Mouse (Mus musculus) bone marrow, adult 2 months (tissue): ENCODE results near the gene Nagpa. TPM values are rescaled to one million over a fixed set of nuclear protein-coding genes. Genes with fewer than 3 reads are reported as not detected.

Experiments
- H3K27ac ChIP-seq: fragments of 200-500 bp; 2 replicates; pipeline ENCODE4 v1.5.1; 2012; ENCODE audit warnings: low read depth, mild to moderate bottlenecking, control low read depth, inconsistent platforms, low read length; ENCODE audit not compliant: control insufficient read depth, poor library complexity, insufficient read depth
- H3K4me1 ChIP-seq: fragments of 200-500 bp; 2 replicates; pipeline ENCODE4 v1.6.1; 2011; ENCODE audit warnings: low read length; ENCODE audit not compliant: control insufficient read depth, insufficient read depth
- H3K4me3 ChIP-seq: fragments of 200-500 bp; replicated peaks from 2 replicates; pipeline ENCODE3; 2011; ENCODE audit warnings: mild to moderate bottlenecking, low read depth, low read length, control low read depth; ENCODE audit not compliant: control insufficient read depth
- CTCF ChIP-seq: fragments of 200-500 bp; IDR thresholded peaks from 2 replicates; pipeline ENCODE4 v1.5.1; 2011; ENCODE audit warnings: low read length, control low read depth; ENCODE audit not compliant: control insufficient read depth, insufficient read depth
- POLR2A ChIP-seq: fragments of 200-500 bp; IDR thresholded peaks from 2 replicates; pipeline ENCODE4 v1.6.1; 2011; ENCODE audit warnings: low read depth, mild to moderate bottlenecking, control low read depth, low read length, borderline replicate concordance; ENCODE audit not compliant: control insufficient read depth
- WGBS: fragments of 180-500 bp; shearing (Covaris S2); methylation state at CpG from one replicate; pipeline ENCODE4 v1.1.7; 2018; 5-methylcytosine and 5-hydroxymethylcytosine counted together
- polyA plus RNA-seq: library from polyadenylated mRNA; stranded (reverse); fragments of >200 nt; gene quantifications from 2 replicates; pipeline ENCODE4 v1.2.4, GENCODE M21; 2011; ENCODE audit warnings: low replicate concordance; ENCODE audit not compliant: missing spikeins, insufficient read depth, insufficient read length

Gene Nagpa
- polyA plus RNA-seq, 1 experiment, result 10.6 TPM

DNA sequence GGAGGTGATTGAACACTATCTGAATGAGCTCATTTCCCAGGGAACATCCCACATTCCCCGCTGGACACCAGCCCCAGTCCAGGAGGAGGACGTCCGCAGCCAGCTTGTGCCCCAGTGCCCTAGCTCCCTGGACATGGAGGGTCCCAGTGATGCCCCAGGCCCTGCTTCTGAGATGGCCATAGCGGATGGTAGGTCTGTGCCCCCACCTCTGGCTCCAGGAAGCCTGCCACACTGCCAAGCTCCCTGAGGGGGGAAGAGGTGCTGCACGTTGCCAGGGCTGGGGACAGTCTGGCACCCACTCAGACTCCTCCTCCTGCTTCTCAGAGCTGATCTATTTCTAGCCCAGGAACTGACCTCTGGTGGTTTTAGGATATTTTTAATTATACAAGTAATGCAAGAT lies 35.0 kb downstream of the Nagpa start:
- no peaks in the 10 kb centered on the region for H3K4me1 ChIP-seq
- 70% methylated on average over 5 of the region's 5 CpGs for WGBS
- H3K4me3 ChIP-seq, result no peak overlapping the region
- H3K27ac ChIP-seq, result no peak overlapping the region
- TF ChIP-seq CTCF (no peak), POLR2A (no peak)

DNA sequence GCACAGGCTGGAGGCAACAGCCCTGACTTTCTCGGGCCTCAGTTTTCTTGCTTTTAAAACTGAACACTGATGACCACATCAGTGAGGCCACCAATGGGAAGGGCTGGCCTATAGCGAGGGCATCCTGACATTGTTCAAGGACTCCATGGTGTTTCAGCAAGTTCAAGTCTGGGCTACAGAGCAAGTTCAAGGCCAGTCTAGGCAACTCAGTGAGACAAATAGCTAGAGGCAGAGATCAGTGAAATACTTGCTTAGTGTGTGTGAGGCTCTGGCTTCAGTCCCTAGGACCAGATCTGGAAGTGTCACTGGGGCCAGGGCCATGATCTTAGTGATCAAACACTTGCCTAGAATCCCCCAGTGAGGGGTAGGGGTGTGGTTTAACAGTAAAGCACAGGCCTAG lies 35.8 kb downstream of the Nagpa start:
- WGBS, result 75% methylated on average over 2 of the region's 2 CpGs
- Histone ChIP-seq H3K4me3 (no peak overlapping the region), H3K4me1 (no peaks in the 10 kb centered on the region), H3K27ac (no peak overlapping the region)
- TF ChIP-seq POLR2A (no peak), CTCF (no peak)

DNA sequence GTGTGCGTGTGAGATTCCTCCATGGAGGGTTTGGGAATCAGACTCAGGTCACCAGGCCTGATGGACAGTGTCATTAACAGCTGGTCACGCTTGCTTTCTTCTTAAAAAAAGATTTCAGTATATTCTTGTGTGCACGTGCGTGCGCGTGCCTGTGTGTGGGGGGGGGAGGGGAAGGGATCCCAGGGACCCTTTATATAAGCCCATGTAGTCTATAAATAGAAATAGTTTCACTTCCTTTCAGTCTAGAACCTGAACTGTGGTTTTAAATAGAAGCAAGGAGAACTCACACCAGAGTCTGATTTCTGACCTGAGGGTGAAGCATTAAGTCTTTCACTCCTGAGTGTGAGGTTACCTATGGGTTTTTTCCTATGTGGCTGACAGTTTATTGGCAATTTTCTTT lies 39.5 kb downstream of the Nagpa start:
- Histone ChIP-seq H3K4me1 (no peaks in the 10 kb centered on the region), H3K27ac (no peak overlapping the region), H3K4me3 (no peak overlapping the region)
- TF ChIP-seq CTCF (no peak), POLR2A (no peak)
- WGBS, result 24% methylated on average over 6 of the region's 6 CpGs

DNA sequence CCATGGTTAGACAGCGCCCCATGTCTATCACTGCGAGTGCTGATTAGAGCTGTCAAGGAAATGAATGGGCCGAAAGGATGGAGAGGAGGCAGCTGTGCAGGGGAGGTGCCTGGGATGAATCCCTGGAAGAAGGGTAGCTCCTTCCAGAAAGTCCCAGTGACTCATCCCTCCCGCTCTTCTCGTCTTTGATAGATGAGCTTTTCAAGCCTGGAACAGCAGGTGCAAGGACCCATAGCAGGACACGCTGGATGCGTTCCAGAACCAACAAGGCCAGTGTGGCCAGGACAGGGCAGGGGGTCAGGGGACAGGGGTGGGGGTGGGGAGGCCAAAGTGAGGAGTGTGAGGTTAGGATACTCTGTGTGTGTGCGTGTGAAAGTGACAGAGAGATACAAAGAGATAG lies 44.6 kb downstream of the Nagpa start:
- H3K4me1 ChIP-seq, result no peaks in the 10 kb centered on the region
- no peak overlapping the region for H3K4me3 ChIP-seq
- WGBS, result 81% methylated on average over 8 of the region's 8 CpGs
- TF ChIP-seq POLR2A (no peak), CTCF (no peak)
- H3K27ac ChIP-seq, result no peak overlapping the region

DNA sequence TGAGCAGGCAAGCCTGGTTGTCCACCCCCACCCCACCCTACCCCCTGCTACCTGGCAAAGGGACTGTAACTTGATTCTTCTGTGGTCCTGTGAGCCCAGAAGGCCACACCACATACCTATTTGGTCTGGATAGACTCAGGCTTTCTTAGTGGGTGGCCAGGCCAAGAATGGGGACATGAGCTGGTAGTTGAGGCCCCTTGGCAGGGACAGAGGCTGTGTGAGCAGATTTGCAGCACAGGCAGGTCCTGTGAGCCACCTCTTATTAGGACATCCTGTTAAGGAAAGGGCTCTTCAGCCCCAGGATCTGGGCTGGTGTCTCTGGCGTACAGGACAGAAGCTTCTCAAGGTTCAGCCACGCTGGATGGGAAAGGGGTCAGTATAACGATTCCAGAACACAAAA lies 46.7 kb downstream of the Nagpa start:
- no peak overlapping the region for H3K4me3 ChIP-seq
- H3K4me1 ChIP-seq, result no peaks in the 10 kb centered on the region
- WGBS, result 63% methylated on average over 3 of the region's 3 CpGs
- TF ChIP-seq POLR2A (no peak), CTCF (no peak)
- H3K27ac ChIP-seq, result no peak overlapping the region

DNA sequence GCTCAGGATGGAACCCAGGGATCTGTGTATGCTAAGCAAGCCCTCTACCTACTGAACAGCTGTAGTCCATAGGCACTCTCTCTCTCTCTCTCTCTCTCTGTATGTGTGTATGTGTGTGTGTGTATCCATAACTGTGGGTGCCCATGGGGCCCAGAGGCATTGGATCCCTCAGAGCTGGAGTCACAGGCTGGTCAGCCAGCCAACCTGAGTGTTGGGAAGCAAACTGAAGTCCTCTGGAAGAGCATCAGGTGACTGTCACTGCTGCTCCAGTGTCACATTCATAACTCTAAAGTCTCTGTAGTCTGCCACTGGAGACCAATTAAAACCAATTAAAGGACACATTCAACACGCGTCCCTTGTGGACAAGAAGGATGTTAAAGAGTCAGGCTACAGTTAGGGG lies 47.3 kb downstream of the Nagpa start:
- no peak for TF ChIP-seq POLR2A
- TF ChIP-seq CTCF, result no peak
- 57% methylated on average over 2 of the region's 2 CpGs for WGBS

DNA sequence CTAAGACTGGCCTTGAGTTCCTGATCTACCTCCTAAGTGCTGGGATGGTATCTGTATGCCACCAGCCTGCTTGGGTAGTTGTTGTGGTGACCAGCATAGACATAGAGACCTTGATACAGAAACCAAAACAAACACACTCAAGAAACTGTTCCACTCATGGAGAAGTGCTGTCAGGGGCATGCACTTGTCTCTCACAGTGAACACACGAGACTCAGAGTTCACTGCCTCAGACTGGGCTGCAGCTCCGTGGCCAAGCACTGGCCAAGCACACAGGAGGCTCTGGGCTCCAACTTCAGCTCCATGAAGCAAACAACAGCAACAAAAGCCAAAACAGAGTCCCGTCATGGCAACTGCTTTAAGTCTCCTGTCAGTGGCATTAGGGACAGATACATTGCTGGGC lies 48.8 kb downstream of the Nagpa start:
- H3K4me1 ChIP-seq, result no peaks in the 10 kb centered on the region
- H3K27ac ChIP-seq, result no peak overlapping the region
- 50% methylated on average over 3 of the region's 3 CpGs for WGBS
- H3K4me3 ChIP-seq, result no peak overlapping the region
- TF ChIP-seq POLR2A, result no peak
- no peak for TF ChIP-seq CTCF

More for the DNA sequence above, 47.3 kb downstream of the Nagpa start:
- Histone ChIP-seq H3K27ac (no peak overlapping the region), H3K4me1 (no peaks in the 10 kb centered on the region), H3K4me3 (no peak overlapping the region)

DNA sequence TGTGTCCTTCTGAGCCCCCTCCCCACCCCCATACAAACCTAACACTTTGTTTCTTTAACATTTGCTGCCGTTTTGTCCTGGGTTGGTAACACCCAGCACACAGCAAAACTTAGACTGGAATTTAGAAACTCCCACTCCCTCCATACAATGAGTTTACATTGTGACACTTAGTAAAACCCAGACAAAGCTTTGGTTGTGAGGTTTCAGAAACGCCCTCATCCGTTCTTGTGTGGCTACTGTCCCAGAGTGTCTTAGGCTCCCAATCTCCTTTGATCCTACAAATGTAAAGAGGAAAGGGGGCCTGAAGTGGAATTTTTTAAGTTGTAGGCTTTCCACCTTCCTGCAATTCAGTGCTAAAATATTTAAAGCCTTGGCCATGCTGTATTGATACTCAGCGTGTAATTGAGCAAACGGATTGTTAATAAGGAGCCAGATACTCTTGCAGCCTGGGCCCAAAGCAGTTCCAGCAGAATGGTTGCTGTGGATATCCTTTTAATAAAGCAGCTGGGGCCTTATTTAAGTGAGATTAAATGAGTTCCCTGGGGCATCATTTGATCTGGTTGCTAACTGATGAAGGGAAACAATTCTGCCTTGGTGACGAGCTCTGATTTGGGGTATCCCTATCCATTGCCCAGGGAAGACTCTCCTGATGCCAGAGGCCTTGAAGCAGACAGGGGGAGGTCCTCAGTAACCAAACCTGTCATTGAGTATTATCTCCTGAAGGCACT lies 50.3 kb downstream of the Nagpa start:
- no peak overlapping the region for H3K27ac ChIP-seq
- H3K4me3 ChIP-seq, result no peak overlapping the region
- 71% methylated on average over 6 of the region's 6 CpGs for WGBS
- H3K4me1 ChIP-seq, result no peaks in the 10 kb centered on the region
- no peak for TF ChIP-seq POLR2A
- no peak for TF ChIP-seq CTCF

DNA sequence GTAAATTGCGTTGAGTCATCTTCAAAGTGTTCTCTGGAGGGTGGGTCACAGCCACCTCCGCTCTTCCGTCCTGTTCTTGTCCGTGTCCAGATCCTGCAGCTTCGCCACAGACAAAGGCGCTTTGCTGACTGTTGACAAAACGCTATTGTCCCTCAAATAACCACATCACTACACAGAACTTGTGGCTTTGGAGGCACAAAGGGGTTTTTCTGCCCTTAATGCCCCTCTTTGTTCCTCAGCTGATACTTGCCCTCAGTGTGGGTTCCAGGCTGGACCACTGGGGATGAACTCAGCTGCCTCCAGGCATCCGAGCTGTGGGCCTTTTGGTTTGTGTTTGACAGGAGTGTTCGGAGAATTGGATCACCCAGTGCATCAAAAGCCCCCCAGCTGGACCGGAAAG lies 53.3 kb downstream of the Nagpa start:
- no peaks in the 10 kb centered on the region for H3K4me1 ChIP-seq
- no peak for TF ChIP-seq CTCF
- no peak for TF ChIP-seq POLR2A
- H3K27ac ChIP-seq, result no peak overlapping the region
- no peak overlapping the region for H3K4me3 ChIP-seq
- WGBS, result 75% methylated on average over 10 of the region's 10 CpGs

DNA sequence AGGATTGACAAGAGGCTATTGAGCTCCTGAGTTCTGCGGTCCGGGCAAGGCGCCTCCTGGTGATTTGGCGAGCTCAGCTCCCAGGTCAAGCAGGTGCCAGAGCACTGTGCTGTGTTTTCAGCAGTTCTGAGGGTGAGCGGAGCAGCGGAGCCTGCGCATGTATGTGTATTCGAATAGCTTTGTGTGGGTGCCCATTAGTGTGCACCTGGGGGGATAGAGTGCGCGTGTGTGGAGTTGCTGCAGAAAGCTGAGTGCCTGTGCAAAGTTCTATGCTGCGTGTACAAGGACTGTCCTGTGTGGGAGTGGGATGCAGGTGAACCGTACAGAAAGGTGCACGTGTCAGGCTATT lies 56.8 kb downstream of the Nagpa start, which contains the start of gene Sec14l5:
TSS of gene Sec14l5 (plus strand) at position 73 of the 349 bp plus-strand sequence.
- Histone ChIP-seq H3K27ac (no peak within 1 kb of the TSS), H3K4me3 (no peak within 1 kb of the TSS), H3K4me1 (no peaks in the 10 kb centered on the region)
- 16% methylated on average over 13 of the region's 13 CpGs for WGBS
- TF ChIP-seq POLR2A, result no peak
- no peak for TF ChIP-seq CTCF
